Mouse (Mus musculus): ENCODE measurements around the gene Ccni. TPM values are rescaled to one million over a fixed set of nuclear protein-coding genes. Genes with fewer than 3 reads are reported as not detected.

The Ccni gene
- polyA plus RNA-seq, 1 experiment from 2014 or later, result 223 TPM

Other genes starting within 250 kb of the Ccni start
- 0.08 TPM in 1 of 2 replicates, not detected in the other for gene Sowahb, start 161.5 kb downstream of the Ccni start, polyA plus RNA-seq (2015; fragmentation: Nextera tagmentation; extraction: Ambion mirVana)
- 174 and 180 TPM in 2 replicates for gene Sept11, start 113.1 kb downstream of the Ccni start, polyA plus RNA-seq (2015; fragmentation: Nextera tagmentation; extraction: Ambion mirVana)
- gene 2010109A12Rik, start within 50 bp of the Ccni start, polyA plus RNA-seq (2015; fragmentation: Nextera tagmentation; extraction: Ambion mirVana), result 2.3 and 3.5 TPM in 2 replicates
- gene Ccng2, start 60.8 kb upstream of the Ccni start, polyA plus RNA-seq (2015; fragmentation: Nextera tagmentation; extraction: Ambion mirVana), result 177 and 187 TPM in 2 replicates

All from forebrain, embryonic 15.5 days (tissue).